Mouse (Mus musculus) embryonic fibroblast, embryonic 13.5 days (primary cell): ENCODE measurements around the gene Camk2d.

Source experiments
- CTCF ChIP-seq: IDR thresholded peaks from 2 replicates; pipeline ENCODE4 v1.5.1; 2011; ENCODE audit warnings: mild to moderate bottlenecking, control low read depth, low read length, moderate library complexity, borderline replicate concordance; ENCODE audit not compliant: insufficient read depth
- POLR2A ChIP-seq: IDR thresholded peaks from 2 replicates; pipeline ENCODE4 v1.6.1; 2011; ENCODE audit warnings: low read depth, mild to moderate bottlenecking, control low read depth, low read length, moderate library complexity

GRCm38 (mm10) chr3:126681996-126682395 is 85.9 kb downstream of the Camk2d start:
- TF ChIP-seq CTCF (no peak), POLR2A (no peak)
